Mouse (Mus musculus) forebrain, embryonic 11.5 days (tissue): Measurements from ENCODE around the gene Aars. TPM values are rescaled to one million over a fixed set of nuclear protein-coding genes. Genes with fewer than 3 reads are reported as not detected.
A peak's percentile ranks its signal among the peaks of the same experiment; 100 is the strongest.
"Not testable (repeated sequence)": the region's sequence is repeated elsewhere in the genome, so short reads cannot be mapped to it uniquely, and the experiment has no call there.

Source experiments
- ATAC-seq: fragments of 200-750 bp; cut with Nextera tagmentation; replicated peaks from 2 replicates; pipeline ENCODE4 v1.8.0; 2017; ENCODE audit warnings: moderate TSS enrichment; ENCODE audit not compliant: low FRiP score
- DNase-seq: peaks from one replicate; pipeline ENCODE4 v3.0.0-alpha.2; 2017; ENCODE audit warnings: low spot score
- H3K27ac ChIP-seq: fragments of 300-500 bp; sonication (generic); 2 replicates; pipeline ENCODE4 v1.5.1; 2014; ENCODE audit warnings: low read depth, low read length
- H3K27me3 ChIP-seq: fragments of 300-500 bp; sonication (generic); 2 replicates; pipeline ENCODE4 v1.6.1; 2014; ENCODE audit warnings: mild to moderate bottlenecking, low read length, mixed read lengths; ENCODE audit not compliant: control insufficient read depth, insufficient read depth
- H3K36me3 ChIP-seq: fragments of 300-500 bp; sonication (generic); 2 replicates; pipeline ENCODE4 v1.6.1; 2014; ENCODE audit warnings: mild to moderate bottlenecking, low read length, moderate library complexity, mixed read lengths; ENCODE audit not compliant: control insufficient read depth, insufficient read depth
- H3K4me1 ChIP-seq: fragments of 300-500 bp; sonication (generic); replicated peaks from 2 replicates; pipeline ENCODE4 v1.6.1; 2014; ENCODE audit warnings: low read length, mixed read lengths; ENCODE audit not compliant: control insufficient read depth, insufficient read depth
- H3K4me2 ChIP-seq: fragments of 300-500 bp; sonication (generic); 2 replicates; pipeline ENCODE4 v1.6.1; 2014; ENCODE audit warnings: low read depth, mild to moderate bottlenecking, low read length, moderate library complexity, mixed read lengths; ENCODE audit not compliant: severe bottlenecking
- H3K4me3 ChIP-seq: fragments of 300-500 bp; sonication (generic); 2 replicates; pipeline ENCODE4 v1.5.1; 2014; ENCODE audit warnings: low read depth, low read length
- H3K9ac ChIP-seq: fragments of 300-500 bp; sonication (generic); 2 replicates; pipeline ENCODE4 v1.6.1; 2014; ENCODE audit warnings: low read length
- H3K9me3 ChIP-seq: fragments of 300-500 bp; sonication (generic); 2 replicates; pipeline ENCODE4 v1.6.1; 2016; ENCODE audit warnings: low read length, mixed read lengths; ENCODE audit not compliant: control insufficient read depth
- WGBS: fragments of 180-500 bp; shearing (Covaris S2); extraction: QIAGEN DNeasy Blood & Tissue Kit; methylation state at CpG from one replicate; pipeline ENCODE4 v1.1.7; 2014; 5-methylcytosine and 5-hydroxymethylcytosine counted together
- polyA plus RNA-seq: library from polyadenylated mRNA; unstranded; fragments of >200 nt; fragmentation: Nextera tagmentation; extraction: Ambion mirVana; gene quantifications from 2 replicates; pipeline ENCODE4 v1.2.1, GENCODE M21; 2014

The Aars gene
- polyA plus RNA-seq, 1 experiment from 2014 or later = 79.0 TPM

DNA sequence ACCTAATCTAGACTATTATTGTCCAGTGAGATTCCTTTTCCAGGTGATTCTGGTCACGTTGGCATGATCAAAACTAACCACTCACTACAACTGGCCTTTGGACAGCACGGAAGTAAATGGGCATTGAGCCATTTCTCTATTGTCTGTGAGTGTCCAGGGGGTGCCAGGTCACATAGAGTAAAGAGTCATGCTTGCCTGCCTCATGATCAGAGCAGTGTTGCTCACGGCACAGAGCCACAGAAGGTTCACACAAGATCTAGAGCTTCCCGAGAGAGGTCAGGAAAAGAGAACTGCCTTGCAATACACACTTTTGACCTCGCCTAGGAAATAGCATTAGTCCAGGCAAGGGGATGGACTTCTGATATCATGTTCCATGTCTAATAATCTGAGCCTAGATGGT is 46.5 kb downstream of the Aars start:
- Histone ChIP-seq H3K36me3 (no peaks in the 10 kb centered on the region), H3K27me3 (no peaks in the 10 kb centered on the region), H3K9me3 (no peaks in the 10 kb centered on the region), H3K27ac (no peak overlapping the region), H3K9ac (no peak overlapping the region), H3K4me3 (no peak overlapping the region), H3K4me2 (no peak overlapping the region), H3K4me1 (peaks cover 6% of the 10 kb centered on the region)
- no peak for DNase-seq
- no peak for ATAC-seq
- WGBS = 72% methylated on average over 5 of the region's 5 CpGs

DNA sequence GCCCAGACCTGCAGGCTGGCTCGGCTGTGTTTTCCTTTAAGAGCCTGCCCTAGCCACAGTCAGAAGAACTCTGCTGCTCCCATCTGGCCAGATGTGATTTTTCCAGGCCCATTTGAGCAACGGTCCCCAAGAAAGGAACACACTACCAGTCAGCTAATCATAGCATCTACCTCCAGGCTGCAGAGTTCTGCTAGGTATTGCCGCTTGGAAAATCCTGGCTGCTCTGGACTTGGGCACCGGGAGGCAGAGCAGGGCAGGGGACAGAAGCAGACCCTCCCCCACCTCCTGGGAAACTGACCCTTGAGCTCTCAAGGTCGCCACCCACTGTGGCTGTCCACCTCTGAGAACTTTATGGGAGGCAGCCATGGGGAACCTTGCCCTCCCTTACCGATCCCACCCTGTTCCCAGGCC is 46.9 kb downstream of the Aars start:
- Histone ChIP-seq H3K27ac (no peak overlapping the region), H3K36me3 (no peaks in the 10 kb centered on the region), H3K4me2 (no peak overlapping the region), H3K27me3 (no peaks in the 10 kb centered on the region), H3K9ac (no peak overlapping the region), H3K4me3 (no peak overlapping the region), H3K4me1 (peaks cover 6% of the 10 kb centered on the region), H3K9me3 (no peaks in the 10 kb centered on the region)
- DNase-seq (no peak), ATAC-seq (no peak)
- 34% methylated on average over 6 of the region's 6 CpGs for WGBS

DNA sequence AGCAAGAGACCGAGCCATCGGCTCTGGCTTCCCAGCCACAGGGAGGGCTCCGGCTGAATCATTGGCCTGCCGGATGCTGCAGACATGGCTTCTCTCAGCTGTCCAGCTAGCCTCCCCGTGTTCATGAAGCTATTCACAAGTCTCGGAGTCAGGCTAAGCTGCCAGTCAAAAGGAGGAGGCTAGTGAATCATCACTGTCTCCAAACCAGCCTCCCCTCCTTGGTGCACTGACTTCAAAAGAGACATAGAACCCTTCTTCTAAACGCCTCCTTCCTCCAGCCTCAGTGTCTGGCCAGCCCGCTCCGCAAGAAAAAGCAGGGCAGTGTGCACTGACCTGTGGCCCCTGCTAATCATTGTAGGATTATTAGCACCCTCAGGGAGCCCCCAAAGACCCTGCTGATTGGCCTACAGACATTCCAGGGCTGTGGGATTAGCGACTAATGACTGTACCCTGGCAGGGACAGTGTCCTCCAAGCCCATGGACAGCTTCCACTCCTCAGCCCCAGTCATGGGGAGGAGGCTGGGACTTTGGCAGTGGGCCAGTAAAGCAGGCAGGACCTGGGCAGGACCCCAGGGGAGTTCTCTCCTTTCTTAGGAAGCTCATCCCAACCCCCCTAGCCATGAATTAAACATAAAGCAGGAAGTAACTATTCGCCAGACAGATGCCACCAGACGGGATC is 48.8 kb downstream of the Aars start:
- H3K36me3 ChIP-seq = no peaks in the 10 kb centered on the region
- no peak overlapping the region for H3K27ac ChIP-seq
- H3K4me2 ChIP-seq = no peak overlapping the region
- H3K27me3 ChIP-seq = no peaks in the 10 kb centered on the region
- no peak overlapping the region for H3K4me3 ChIP-seq
- peaks cover 6% of the 10 kb centered on the region for H3K4me1 ChIP-seq
- H3K9me3 ChIP-seq = no peaks in the 10 kb centered on the region
- DNase-seq (no peak), ATAC-seq (no peak)
- no peak overlapping the region; the same call in 1 of the 2 replicates for H3K9ac ChIP-seq
- 43% methylated on average over 12 of the region's 12 CpGs for WGBS

DNA sequence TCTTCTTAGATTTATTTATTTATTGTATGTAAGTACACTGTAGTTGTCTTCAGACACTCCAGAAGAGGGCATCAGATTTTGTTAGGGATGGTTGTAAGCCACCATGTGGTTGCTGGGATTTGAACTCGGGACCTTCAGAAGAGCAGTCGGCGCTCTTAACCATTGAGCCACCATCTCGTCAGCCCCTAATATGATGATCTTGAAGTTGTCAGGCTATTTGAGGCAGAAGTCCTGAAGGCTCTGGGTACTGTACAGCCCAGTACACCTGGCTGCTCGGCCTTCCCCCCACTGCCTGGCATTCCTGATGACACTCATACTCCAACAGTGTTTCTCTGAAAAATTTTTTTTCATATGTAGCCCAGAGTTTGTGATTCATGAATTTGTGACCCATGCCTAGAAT is 51.0 kb downstream of the Aars start:
- H3K4me3 ChIP-seq, H3K4me1 ChIP-seq, H3K36me3 ChIP-seq, H3K4me2 ChIP-seq, H3K9me3 ChIP-seq, H3K27ac ChIP-seq, ATAC-seq, H3K27me3 ChIP-seq, H3K9ac ChIP-seq, DNase-seq: not testable (repeated sequence)
- 93% methylated on average over 5 of the region's 5 CpGs for WGBS

DNA sequence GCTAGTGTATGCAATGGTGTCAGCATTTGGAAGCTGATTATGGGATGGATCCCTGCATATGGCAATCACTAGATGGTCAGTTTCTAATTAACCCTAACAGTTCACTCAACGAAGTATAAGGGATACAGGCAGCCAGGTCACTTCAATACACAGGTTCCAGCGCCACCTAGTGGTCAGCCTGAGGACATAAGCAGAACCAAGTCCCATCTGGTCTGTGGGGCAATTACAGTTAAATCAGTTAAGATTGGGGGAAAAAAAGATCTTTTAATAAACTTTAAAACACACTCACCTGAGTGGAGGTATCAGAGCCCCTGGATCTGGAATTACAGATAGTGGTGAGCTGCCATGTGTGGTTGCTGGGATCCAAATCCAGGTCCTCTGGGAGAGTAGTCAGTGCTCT is 57.2 kb downstream of the Aars start:
- H3K9ac ChIP-seq = no peak overlapping the region
- 0% methylated on average over 2 of the region's 2 CpGs for WGBS
- ATAC-seq (no peak), DNase-seq (peak; percentile 90)
- H3K27me3 ChIP-seq = no peaks in the 10 kb centered on the region
- H3K4me2 ChIP-seq = no peak overlapping the region
- no peaks in the 10 kb centered on the region; the same call in 1 of the 2 replicates for H3K4me1 ChIP-seq
- no peaks in the 10 kb centered on the region for H3K9me3 ChIP-seq
- H3K4me3 ChIP-seq = no peak overlapping the region
- no peaks in the 10 kb centered on the region for H3K36me3 ChIP-seq
- H3K27ac ChIP-seq = no peak overlapping the region

DNA sequence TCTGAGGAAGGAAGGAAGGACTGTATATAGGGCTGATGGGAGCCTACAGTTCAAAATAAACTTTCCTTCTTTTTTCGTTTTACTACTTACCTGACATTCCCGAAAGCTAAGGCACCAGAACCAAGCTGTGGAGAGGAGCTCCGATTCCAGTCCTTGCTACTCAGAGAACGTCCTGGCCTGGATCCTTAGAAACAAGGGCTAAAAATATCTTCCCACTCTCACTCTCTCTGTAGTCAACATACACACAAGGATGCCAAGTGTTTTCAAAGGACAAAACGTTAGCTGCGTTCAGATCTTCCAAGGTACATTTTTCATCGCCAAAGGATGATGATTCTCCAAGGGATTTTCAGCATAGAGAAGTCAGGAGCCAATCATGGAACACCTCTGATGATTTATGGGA is 58.8 kb downstream of the Aars start:
- DNase-seq = no peak
- H3K4me2 ChIP-seq = no peak overlapping the region
- H3K27me3 ChIP-seq = no peaks in the 10 kb centered on the region
- no peak overlapping the region for H3K9ac ChIP-seq
- WGBS = 86% methylated on average over 7 of the region's 7 CpGs
- ATAC-seq = no peak
- no peaks in the 10 kb centered on the region for H3K9me3 ChIP-seq
- no peak overlapping the region for H3K4me3 ChIP-seq
- no peaks in the 10 kb centered on the region for H3K36me3 ChIP-seq
- H3K27ac ChIP-seq = no peak overlapping the region
- no peaks in the 10 kb centered on the region; the same call in 1 of the 2 replicates for H3K4me1 ChIP-seq

DNA sequence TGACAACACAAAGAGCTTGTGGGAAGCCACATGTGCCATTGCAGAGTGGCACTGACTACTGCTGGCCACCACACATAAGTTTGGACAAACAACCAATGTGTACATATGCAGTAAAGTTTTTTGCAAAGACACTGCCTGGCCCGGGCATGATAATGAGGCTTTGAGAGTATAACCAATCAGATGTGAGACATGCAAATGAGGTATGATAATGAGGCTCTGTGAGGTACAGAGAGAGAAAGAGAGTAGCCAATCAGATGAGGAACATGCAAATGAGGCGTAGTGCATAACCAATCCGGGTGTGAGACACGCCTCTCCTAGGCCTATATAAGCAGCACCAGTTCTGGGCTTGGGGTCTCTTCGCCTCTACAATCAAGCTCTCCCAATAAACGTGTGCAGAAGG is 59.4 kb downstream of the Aars start, which contains the start of gene Clec18a:
TSS of gene Clec18a (minus strand) at position 101 of the 400 bp plus-strand sequence.
- ATAC-seq, H3K36me3 ChIP-seq, H3K9me3 ChIP-seq, H3K4me2 ChIP-seq, H3K9ac ChIP-seq, H3K27ac ChIP-seq, H3K4me3 ChIP-seq, H3K27me3 ChIP-seq, H3K4me1 ChIP-seq, DNase-seq: not testable (repeated sequence)
- 90% methylated on average over 5 of the region's 6 CpGs for WGBS

DNA sequence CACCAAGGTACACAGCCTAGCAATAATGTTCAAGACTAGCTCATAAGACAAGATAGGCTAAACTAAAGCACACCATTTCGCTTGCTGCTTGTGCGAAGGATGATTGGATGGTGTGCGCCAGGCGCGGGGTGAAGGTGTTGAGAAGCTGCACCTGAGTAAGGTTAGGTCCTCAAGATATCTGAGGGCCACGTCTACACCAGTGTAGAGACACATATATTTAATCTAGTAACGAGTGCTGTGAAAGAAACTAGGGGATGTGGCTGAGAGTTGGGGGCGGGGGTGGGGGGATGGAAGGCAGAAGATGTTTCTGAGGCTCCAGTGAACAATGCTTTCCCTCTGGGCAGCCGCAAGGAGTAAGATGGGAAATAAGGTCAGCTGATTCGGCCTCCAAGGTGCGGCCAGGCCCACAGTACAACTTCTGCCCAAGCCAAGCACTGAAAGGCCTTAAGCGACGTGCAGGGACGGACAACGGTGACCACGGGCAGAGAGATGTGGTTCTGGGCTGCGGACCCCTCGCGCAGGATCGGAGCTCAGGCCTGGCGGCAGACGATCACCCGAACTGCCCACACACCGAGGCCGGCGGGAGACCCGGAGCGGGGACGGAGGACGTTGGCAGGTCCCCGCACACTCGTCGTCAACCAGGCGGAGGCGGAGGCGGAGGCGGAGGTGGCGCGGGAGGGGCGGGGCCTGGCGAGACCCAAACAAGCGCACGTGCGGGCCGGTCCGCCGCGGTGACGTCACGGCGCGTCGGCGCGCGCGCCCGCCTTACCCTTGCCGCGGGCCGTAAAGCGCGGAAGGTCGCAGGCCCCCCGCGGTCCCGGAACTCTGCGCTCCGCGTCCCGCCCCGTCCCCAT is 61.1 kb downstream of the Aars start, which contains the start of gene Pdpr:
TSS of gene Pdpr (plus strand) at position 766 of the 854 bp plus-strand sequence.
- H3K27me3 ChIP-seq = no peaks in the 10 kb centered on the region
- peak within 1 kb of the TSS; percentile 57 for H3K4me3 ChIP-seq
- H3K36me3 ChIP-seq = no peaks in the 10 kb centered on the region
- H3K4me1 ChIP-seq = no peaks in the 10 kb centered on the region; the same call in 1 of the 2 replicates
- no peak within 1 kb of the TSS for H3K27ac ChIP-seq
- peak within 1 kb of the TSS; percentile 67 for H3K4me2 ChIP-seq
- WGBS = 6% methylated on average over 64 of the region's 72 CpGs
- ATAC-seq (peak; percentile 92), DNase-seq (peak; percentile 95)
- no peaks in the 10 kb centered on the region for H3K9me3 ChIP-seq
- peak within 1 kb of the TSS; percentile 66 for H3K9ac ChIP-seq
